Mouse (Mus musculus): Measurements from ENCODE around the gene Itpr2.
A peak's percentile ranks its signal among the peaks of the same experiment; 100 is the strongest.

Itpr2 gene

GRCm38 (mm10) chr6:146159641-146160040 is 342.4 kb downstream of the Itpr2 start:
- no peak for DNase-seq (ENCODE audit: low read depth, low spot score)

- no peak for DNase-seq (ENCODE audit: low read depth, low spot score)
Measured at GRCm38 (mm10) chr6:146158717-146159116, 343.3 kb downstream of the Itpr2 start.

- DNase-seq (ENCODE audit: low read depth, low spot score), result no peak
Measured at GRCm38 (mm10) chr6:146157983-146158535, 344.0 kb downstream of the Itpr2 start.

- DNase-seq (ENCODE audit: low read depth, low spot score), result no peak
Measured at GRCm38 (mm10) chr6:146157099-146157498, 344.9 kb downstream of the Itpr2 start.

- DNase-seq (ENCODE audit: low read depth, low spot score), result no peak
Measured at GRCm38 (mm10) chr6:146156536-146156935, 345.5 kb downstream of the Itpr2 start.

- DNase-seq (ENCODE audit: low read depth, low spot score), result no peak
Measured at GRCm38 (mm10) chr6:146155156-146155734, 346.8 kb downstream of the Itpr2 start.

GRCm38 (mm10) chr6:146152843-146153242 is 349.2 kb downstream of the Itpr2 start:
- no peak for DNase-seq (ENCODE audit: low read depth, low spot score)

- no peak for DNase-seq (ENCODE audit: low read depth, low spot score)
Measured at GRCm38 (mm10) chr6:146140966-146141585, 360.9 kb downstream of the Itpr2 start.

GRCm38 (mm10) chr6:146140171-146140570 is 361.9 kb downstream of the Itpr2 start:
- no peak for DNase-seq (ENCODE audit: low read depth, low spot score)

GRCm38 (mm10) chr6:146136646-146137045 is 365.4 kb downstream of the Itpr2 start:
- no peak for DNase-seq (ENCODE audit: low read depth, low spot score)

- no peak for DNase-seq (ENCODE audit: low read depth, low spot score)
Measured at GRCm38 (mm10) chr6:146136244-146136643, 365.8 kb downstream of the Itpr2 start.

- DNase-seq (ENCODE audit: low read depth, low spot score), result no peak
Measured at GRCm38 (mm10) chr6:146135291-146135690, 366.7 kb downstream of the Itpr2 start.

GRCm38 (mm10) chr6:146133921-146134320 is 368.1 kb downstream of the Itpr2 start:
- DNase-seq (ENCODE audit: low read depth, low spot score), result no peak

- DNase-seq (ENCODE audit: low read depth, low spot score), result no peak
Measured at GRCm38 (mm10) chr6:146129066-146129465, 373.0 kb downstream of the Itpr2 start.

GRCm38 (mm10) chr6:146126823-146127681 is 375.0 kb downstream of the Itpr2 start:
- no peak for DNase-seq (ENCODE audit: low read depth, low spot score)

GRCm38 (mm10) chr6:146125621-146126020 is 376.4 kb downstream of the Itpr2 start:
- DNase-seq (ENCODE audit: low read depth, low spot score), result no peak

GRCm38 (mm10) chr6:146124479-146124878 is 377.5 kb downstream of the Itpr2 start:
- DNase-seq (ENCODE audit: low read depth, low spot score), result no peak

- no peak for DNase-seq (ENCODE audit: low read depth, low spot score)
Measured at GRCm38 (mm10) chr6:146123656-146124055, 378.4 kb downstream of the Itpr2 start.

GRCm38 (mm10) chr6:146120172-146120571 is 381.9 kb downstream of the Itpr2 start:
- no peak for DNase-seq (ENCODE audit: low read depth, low spot score)

- no peak for DNase-seq (ENCODE audit: low read depth, low spot score)
Measured at GRCm38 (mm10) chr6:146114731-146115302, 387.2 kb downstream of the Itpr2 start.

GRCm38 (mm10) chr6:146114071-146114470 is 388.0 kb downstream of the Itpr2 start:
- no peak for DNase-seq (ENCODE audit: low read depth, low spot score)

GRCm38 (mm10) chr6:146113085-146113484 is 388.9 kb downstream of the Itpr2 start:
- peak; percentile 59 for DNase-seq (ENCODE audit: low read depth, low spot score)
